Mouse (Mus musculus): ENCODE measurements around the gene Ccdc88a. TPM values are rescaled to one million over a fixed set of nuclear protein-coding genes. Genes with fewer than 3 reads are reported as not detected.

Gene Ccdc88a
- total RNA-seq, 2 experiments from 2014 or later: 59.4 to 70.6 TPM

- peak; percentile 95 to 98 for DNase-seq (ENCODE audit: extremely low spot score in 1 of 2, low spot score in 1 of 2)
Measured at GRCm38 (mm10) chr11:29547752-29548503, 174.5 kb downstream of the Ccdc88a start, which contains the start of the genes Clhc1 and Rps27a. Gene Clhc1, plus strand, starts transcription at chr11:29547950. Gene Rps27a, minus strand, starts transcription at chr11:29548109.

DNA sequence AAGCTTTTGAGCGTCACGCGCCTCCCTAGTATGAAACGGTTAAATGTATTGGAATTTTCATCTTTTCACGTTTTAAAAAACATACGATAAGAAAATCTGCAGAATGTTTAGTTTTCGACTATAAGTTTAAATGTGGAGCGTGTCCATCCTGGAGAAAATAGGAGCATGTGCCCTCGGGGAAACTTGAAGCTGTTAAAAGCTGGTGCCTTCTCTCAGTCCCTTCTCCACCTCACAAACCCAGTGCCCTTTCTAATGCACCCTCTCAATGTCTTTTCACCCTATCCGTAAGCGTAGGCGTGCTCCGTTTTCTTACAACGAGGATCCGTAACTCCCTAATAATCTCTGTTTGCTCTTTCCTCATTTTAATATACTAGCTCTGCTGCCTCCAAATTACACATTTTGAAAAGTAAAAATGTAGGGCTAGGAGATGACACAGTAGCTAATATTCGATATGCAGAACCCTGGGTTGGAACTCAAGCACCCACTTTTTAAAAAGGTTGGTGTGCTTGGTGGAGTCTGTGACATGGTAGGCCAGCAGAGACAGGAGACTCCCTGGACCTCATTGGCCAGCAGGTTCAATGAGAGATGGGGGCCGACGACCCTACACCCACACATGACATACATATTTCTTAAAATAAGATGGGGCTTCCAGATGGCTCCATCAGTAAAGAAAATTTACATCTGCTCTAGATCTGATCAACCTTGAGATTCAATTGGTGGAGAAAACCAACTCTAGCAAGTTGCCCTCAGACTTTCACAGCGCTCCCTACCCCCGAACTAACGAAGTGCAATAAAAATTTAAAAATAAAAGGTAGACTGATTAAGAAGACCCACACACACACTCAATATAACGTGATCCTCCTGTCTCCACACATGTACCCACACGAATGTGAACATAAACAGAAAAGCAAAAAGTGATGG lies 175.3 kb downstream of the Ccdc88a start:
- no peak for DNase-seq (ENCODE audit: extremely low spot score in 1 of 2, low spot score in 1 of 2)

DNA sequence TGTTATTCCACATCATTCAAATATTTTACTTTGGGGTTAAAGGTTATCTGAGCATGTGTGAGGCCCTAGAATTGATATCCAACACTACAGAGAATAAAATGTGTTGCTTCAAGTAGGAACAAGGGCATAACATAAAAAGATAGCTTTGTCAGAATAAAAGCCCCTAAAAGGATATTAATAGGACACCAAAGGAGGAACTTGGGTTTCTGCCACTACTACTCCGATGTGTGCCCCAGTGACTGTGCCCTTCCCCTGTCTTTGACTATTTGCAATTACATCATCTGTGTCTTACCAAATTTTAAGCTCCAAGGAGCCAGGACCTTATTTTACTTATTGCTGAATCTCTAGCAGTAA lies 175.9 kb downstream of the Ccdc88a start:
- DNase-seq (ENCODE audit: extremely low spot score in 1 of 2, low spot score in 1 of 2): no peak

Other genes starting within 250 kb of the Ccdc88a start
- 10 to 100 TPM; 23.3 to 29.7 TPM for gene Pnpt1, start 242.9 kb upstream of the Ccdc88a start, total RNA-seq (2021)
- 10 to 100 TPM; 58.4 to 61.4 TPM for gene Ppp4r3b, start 200.8 kb upstream of the Ccdc88a start, total RNA-seq (2021)
- 100 to 1,000 TPM; 123 to 129 TPM for gene Cfap36, start 126.2 kb upstream of the Ccdc88a start, total RNA-seq (2021)
- gene Prorsd1, start 141.4 kb downstream of the Ccdc88a start, total RNA-seq (2021): 1 to 10 TPM; 3.8 to 6.1 TPM
- 10 to 100 TPM; 34.0 to 34.5 TPM for gene Mtif2, start 152.8 kb downstream of the Ccdc88a start, total RNA-seq (2021)
- under 1 TPM in 1 of 2 experiments, not detected in 1; 0.19 TPM for gene Clhc1, start 174.3 kb downstream of the Ccdc88a start, total RNA-seq (2021)
- 100 to 1,000 TPM; 414 to 516 TPM for gene Rps27a, start 174.5 kb downstream of the Ccdc88a start, total RNA-seq (2021)